Mouse (Mus musculus) layer of hippocampus, adult 9-11 months (tissue): ENCODE results near the gene Lrrn3.

Experiments
- DNase-seq: peaks from one replicate; pipeline ENCODE4 v3.0.0; 2022

Lrrn3 gene

DNA sequence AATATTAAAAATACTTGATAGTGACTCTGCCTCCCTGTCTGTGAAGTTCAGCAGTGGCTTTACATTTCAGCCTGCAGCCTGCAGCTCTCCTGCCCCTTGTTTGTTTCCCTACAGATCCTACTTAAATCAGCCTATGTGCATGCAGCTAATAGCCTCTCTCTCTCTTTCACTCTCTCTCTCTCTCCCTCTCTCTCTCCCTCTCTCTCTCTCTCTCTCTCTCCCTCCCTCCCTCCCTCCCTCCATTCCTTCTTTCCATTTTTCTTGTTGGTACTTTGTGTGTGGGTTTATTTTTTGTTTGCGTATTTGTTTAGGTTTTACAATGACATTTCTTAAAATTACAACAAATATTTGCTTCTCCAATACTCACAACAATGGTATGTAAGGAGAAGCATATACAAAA is at the start of gene Lrrn3:
Gene Lrrn3 (minus strand): TSS at position 101 of the 400 bp plus-strand sequence.
- no peak for DNase-seq

DNA sequence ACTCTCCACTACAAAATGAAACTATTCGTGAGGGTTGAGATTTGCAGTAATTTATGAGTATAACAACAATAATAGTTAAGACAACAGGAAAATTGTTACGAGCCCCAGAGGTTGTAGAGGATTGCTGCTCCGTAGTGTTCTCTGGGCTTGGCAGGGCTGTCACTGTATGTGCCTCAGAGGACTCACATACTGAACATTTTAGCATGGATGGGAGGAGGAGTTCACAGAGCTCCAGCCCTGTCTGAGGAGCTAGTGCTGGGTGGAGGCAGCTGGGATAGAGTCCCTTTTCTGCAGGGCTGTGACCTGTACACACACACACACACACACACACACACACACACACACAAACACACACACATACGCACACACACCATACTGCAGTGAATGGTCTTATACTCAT is 42.2 kb upstream of the Lrrn3 start:
- no peak for DNase-seq

DNA sequence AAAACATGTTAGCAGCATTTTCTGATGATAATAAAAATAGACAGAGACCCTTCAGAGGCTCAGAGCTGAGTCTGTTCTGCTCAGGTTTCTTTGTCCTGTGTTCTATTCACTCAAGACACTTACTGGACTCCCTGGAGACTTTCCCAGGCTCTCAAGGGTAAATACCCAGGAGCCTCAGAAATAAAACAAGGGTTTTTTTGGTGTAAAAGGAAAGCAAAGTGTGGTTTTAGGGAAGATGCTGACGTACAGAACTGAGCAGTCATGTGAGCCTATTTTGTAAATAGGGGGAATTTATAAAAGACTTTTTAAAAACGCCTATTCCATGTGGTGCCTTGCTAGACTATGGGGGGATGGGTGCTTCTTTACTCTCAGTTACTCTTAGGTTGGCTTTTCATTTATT is 40.5 kb upstream of the Lrrn3 start:
- DNase-seq = no peak

DNA sequence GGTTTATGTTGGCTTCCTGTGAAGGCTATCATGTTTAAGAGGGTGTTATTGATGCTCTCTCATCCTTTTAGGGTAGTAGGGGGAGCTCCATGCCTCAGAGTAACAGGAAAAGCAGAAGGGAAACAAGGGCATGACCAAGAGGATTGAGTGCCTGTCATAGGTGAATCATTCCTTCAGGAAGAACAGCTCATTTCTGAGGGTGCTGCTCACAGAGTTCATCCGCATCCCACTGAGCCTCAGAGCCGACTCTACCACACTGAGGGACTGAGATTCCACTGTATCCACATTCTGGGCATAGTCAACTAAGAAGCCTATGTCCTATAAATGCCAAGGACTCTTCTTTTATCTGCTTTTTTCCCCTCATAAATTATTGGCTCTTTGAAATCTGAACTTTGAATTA is 35.4 kb upstream of the Lrrn3 start:
- no peak for DNase-seq

DNA sequence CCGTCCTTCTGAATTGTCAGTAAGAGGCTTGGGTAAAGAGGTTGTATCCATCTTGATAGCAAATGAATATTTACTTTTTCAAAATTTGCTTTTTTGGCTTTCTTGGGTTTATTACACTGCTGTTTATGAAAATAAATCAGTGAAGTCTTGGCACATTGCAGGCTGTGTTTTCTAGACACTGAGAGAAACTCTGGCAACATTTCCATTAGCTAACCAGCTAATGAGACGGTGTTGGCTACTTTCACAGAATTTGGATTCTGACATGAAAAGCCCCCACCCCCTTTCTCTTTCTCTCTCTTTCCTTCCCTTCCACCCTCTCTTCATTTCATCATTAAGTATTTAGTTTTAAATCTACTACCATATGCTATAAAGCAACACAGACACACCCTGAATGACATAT is 34.1 kb upstream of the Lrrn3 start:
- no peak for DNase-seq

DNA sequence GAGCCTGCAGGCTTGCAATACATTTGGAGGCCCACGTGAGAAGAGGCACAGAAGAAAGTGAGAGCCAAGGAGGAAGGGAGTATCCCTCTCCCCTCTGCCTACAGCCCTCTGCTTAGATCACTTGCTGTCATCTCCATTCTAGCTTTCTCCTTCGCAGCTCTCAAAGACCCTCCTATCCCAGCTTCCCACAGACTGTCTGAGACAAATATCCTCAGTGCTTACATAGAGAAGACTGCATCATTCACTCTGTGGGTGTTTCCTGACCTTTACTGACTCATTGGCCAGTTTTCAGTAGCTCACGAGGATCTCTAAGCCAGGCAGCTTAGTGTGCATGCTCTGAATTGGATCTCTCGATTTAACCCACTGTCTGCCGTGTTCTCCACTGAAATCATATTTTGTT is 32.7 kb upstream of the Lrrn3 start:
- DNase-seq = no peak

DNA sequence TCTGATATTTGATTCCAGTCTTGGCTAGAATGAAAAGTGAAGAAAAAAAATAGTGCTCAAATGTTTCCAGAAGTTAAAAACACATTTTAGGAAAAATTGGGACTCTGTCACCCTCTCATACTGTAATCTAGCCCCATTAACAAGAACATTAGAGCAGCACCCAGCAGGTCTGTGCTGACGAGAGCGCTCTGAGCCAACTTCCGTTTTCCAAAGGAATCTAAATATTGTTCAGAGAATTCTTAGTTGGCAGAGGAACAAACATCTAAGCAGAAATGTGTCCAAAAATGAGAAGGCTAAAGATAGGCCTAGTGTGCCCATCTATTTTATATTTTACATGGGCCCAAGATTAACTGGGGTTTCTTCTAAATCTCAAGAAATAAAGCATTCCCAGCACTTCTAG is 24.4 kb upstream of the Lrrn3 start:
- no peak for DNase-seq

DNA sequence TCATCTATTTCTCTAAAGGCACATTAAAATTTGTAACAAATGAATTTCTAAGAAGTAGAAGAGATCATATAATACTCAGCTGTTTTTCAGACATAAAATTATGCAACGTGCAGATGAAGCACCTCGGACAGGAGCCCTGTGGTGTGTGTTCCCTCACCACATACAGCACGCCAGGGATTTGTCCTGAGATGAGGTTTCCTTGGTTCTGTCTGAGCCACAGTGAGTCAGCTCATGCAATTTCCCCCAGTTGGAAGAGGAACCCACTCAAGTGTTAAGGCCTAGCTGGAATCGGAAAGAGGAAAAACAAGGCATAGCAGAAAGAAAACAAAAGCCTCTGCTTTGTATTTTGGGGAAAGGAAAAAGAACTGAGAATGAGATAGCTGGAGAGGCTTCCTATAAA is 22.4 kb upstream of the Lrrn3 start:
- DNase-seq = no peak

DNA sequence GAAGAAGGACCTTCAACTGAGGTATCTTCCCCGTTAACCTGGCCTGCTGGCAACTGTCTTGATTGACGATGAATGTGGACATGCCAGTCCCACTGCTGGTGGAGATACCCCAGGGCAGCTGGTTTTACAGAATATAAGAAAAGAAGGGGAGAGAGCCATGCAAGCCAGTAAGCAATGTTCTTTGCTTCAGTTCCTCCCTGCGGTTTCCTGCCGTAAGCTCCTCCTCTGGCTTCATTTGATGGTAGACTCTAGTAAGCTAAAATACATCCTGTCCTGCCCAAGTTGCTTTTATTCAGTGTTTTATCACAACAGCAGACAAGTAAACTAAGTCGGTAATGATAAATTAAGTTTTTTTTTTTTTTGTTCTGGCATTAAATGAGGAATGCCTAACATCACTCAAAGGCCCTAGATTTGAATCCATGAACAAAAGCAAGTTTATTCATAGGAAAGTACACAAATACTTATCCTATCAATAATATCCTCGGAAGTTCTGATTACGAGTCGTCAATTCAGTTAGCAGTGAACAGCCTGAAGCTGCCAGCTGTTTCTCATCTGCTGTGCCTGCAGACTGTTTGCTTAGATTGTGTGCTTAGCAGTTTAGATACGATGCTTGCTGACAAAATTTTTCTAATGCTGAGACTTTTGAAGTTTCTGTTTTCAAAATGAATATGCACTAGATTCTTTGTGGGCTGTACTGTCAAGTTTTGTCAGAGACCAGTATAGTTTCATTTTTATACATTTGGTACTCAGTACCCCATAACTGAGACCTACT is 14.0 kb upstream of the Lrrn3 start:
- DNase-seq = no peak

DNA sequence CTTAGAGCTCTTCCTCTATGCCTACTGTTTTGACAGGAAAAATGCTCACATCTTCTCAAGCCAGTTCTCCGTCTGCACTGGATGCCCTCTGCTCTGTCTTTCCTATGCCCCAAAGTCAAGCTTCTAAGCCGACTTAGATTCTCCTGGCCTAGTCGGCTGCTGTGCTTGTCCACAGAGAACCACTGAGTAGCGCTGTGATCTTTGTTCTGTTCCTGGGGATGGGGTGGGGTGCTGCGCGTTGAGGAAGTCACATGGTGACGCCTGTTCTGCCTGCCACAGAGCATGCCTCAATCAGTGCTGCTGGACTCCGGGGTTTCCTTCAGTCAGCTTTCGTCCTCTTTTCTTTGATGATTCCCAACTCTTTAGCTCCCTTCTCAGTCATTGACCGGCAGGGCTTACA is 8.4 kb upstream of the Lrrn3 start:
- peak; percentile 20 for DNase-seq

DNA sequence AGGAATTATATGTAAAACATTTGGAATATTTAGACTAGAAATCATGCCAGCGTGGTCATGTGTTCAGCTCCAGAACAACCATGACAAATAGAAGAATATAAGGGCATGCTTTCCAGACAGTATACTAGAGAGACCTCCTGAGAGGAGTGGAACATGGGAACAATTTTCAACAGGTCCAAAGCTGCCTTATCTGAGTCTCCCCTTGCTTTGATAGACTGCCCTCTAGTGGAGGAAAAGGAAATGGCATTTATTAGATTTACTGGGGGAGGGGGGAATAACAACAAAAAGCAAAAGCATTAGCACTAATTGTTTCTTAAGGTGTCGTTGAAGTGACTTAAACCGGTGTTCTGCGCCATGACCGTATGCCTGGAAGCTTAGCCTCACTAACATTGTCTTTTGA is 774 bp upstream of the Lrrn3 start:
- no peak for DNase-seq

DNA sequence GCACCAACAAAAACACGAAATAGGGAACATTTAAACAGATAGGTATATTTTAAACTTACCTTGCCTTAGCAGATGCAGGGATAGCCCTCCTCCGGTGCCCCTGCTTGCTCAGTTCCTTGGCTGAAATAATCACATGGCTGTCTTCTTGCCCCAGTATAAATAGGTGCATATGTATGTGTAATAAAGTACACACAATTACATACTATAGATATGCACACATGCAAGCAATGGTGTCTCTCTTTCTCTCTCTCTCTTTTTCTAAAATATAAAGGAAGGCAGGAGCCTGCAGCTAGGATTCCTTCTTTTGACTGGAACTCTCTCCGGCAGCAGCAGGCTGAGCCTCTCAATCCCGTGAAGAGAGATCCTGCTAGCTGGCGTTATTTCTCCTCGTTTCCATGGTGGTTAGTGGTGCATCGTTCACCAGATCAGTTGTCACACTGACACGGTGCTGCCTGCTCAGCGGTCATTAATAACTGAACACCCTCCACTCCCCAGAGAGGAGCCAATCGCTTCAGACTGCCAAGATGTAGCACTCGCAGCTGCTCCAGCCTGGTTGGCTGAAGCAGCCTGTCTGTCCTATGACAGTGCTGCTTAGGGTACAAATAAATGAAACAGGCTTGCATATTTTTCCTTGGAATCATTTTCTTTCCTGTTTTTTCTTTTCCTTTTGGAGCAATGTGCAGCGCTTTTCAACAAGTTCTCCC is 567 bp downstream of the Lrrn3 start:
- peak; percentile 90 for DNase-seq

DNA sequence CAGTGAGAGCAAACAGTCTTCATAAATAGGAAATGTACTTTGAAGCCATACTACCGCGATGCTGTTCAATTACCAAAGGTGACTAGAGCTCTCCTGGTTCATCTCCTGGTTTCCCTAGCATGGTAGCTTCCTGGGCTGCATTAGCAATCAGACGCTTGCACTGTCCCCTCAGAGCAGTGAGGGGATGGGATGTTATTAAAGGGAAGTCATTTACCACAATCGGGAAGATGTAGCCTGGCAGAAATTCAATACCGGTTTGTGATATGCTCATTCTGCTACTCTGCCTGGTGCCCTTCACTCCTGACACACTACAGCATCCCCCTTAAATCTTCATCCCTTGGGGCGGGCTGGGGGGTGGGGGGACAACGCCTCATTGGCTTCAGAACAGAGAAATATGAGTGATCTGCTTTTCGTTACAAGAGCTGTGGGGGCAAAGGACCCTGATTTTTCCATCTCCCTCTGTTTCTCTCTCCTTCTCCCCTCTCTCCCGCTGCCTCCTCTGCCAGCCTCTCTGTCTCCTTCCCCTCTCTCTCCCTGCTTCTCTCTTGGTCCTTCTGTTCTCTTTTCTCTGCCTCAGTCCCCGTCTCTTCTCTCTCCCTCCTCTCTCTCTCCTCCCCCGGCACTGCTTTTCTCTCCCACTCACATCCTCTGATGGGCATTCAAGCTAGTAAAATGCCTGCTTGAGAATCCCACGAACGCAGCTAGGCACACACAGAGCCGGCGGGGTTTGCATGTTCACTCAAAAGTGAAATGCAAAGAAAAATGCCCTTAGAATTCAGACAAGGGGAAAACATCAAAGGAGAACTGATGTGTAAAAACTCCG is 1.3 kb downstream of the Lrrn3 start:
- peak; percentile 59 for DNase-seq

DNA sequence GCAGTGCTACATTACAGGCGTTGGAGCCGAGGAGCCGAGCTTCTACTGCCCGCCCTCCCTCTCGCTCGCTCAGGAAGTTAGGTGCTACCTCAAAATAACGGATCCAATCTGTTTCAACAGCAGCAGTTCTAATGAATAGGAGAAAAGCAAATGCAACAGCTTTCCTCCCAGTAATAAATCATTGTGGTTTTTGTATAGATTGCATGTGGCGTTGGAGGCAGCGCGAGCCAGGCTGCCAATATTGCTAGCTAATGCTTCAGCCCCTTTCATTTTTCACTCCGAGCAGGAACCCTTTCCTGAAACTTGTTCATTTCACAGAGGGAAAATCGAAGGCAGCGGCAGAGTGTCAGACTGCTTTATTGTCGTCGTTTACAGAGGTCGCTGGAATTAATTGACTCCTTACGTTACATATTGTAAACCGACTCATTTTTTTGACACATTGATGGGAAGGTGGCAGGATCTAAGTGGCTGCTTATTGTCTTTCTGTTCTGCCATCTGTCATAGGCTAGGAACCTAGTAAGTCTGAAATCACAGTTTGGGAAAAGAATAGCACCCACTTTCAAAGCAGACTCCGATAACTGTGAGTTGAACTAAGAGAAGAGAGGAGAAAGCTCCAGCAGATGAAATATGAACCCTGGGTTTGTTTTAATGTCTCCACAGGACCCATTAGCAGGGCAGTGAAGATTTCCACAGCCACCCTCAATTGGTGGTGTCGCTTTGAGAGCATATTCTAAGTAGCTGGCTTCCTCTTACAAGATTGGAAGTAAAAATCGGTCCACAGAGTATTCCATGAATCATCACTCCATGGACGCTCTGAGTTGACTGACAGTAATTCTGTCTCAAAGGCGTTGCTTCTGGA is 2.4 kb downstream of the Lrrn3 start:
- DNase-seq = peak; percentile 13

DNA sequence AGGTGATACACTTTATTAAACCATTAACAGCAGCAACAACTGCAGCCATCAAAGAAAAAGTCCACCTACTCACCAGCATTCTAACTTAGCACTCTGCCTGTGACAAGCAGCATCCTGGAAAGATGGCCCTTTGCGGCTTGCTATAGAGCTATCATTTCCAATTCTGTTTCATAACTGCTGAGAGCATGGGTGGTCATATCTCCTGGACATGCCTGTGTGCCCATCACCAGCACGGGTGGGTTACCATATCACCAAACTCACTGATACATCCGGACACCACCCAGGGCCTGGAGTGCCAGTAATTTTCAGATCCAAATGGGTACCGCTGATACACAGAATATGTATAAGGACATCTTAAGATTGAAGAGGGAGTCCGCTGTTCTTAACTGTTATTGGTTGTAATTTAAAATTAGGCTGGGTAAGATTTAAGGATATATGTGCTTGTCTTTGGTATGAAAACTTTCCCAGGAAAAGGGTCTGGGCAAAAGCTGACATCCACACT is 3.1 kb downstream of the Lrrn3 start:
- no peak for DNase-seq

DNA sequence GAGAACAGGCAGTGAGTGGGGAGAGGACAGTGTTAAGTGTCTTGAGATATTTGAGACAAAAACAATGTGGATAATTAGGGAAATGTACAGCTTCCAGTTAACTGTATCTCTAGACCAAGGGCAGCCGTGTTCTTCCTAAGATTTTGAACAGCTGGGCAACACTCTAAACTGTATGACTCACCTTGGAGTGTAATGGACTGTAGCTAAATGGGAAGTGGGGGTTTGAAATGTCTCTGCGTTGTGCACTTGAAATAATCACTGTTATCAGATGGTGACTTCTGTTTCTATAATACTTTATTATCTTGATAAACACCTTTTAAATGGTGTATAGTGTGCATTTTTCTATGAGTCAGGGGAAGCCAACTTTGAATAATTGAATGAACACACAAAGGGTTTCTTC is 4.7 kb downstream of the Lrrn3 start:
- no peak for DNase-seq

DNA sequence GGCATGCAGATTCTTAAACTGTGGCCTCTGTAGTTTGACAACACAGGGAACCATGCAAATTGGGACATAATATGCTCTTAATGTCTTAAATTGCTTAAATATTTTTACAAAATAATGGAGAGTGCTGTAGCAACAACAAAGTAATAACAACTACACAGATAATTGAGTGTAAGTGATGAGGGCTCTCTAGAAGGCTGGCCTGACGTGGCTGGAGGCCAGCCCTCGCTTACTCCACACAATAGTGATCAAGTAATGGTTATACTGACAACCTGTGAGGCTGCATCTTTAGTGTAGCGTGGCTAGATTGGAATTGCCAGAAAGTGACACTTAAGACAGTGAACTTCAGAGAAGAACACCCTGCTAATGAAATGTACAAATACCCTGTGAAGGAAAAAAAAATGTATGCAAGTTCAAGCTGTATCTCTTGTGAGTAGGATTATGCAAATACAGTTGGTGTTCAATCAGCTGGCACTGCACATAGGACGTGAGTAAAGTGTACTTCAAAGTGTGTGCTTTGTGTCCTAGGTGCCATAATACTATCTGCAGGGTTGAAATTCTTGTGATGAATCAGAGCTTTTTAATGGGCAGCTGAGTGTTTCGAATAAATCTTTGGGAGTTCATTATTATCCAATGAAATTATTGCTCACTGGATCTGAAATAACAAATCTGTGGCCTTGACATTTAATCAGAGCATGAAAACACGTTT is 17.0 kb downstream of the Lrrn3 start:
- no peak for DNase-seq

DNA sequence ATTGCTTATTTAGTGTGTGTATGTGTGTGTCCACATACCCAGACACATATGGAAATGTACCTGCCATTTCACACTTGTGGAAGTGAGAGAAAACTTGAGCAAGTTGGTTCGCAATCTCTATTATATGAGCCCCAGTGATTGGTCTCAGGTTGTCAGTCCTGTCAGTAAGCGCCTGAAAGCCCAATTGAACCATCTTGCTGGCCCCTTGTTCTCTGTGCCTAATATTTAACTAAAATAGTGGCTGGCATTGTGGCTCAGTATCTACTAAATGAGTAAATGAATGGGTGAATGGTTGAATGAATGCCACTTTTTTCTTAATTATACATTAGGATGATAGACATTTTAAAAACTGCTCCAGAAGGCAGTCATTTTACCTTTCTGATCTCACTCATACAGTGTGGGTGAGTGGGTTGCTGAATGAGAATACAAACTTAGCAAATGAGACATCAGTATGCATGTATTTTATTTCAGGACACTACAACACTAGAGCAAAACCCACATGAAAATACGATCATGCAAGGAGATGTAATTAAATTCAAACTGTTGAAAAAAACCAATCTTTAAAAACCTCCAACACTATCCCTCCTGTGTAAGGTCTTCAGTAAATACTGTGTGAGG is 17.7 kb downstream of the Lrrn3 start:
- DNase-seq = no peak

DNA sequence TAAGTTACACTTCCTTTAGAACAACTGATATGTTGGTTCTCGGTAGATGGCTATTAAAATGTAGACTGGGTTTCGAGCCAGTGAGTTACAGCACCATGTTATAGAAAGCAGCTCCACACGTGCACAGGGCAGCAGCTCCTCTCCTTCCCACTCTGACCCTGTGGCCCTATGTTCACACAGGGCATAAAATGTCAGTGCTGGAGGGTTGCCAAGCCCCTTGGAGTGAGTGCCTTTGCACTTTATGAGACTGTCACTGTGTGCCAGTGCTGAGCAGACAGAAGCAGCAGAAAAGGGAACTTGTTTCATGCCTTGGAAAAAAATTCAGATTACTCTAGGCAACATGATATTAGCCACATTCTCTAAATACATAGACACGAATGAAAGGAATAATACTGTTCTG is 47.8 kb downstream of the Lrrn3 start:
- no peak for DNase-seq

DNA sequence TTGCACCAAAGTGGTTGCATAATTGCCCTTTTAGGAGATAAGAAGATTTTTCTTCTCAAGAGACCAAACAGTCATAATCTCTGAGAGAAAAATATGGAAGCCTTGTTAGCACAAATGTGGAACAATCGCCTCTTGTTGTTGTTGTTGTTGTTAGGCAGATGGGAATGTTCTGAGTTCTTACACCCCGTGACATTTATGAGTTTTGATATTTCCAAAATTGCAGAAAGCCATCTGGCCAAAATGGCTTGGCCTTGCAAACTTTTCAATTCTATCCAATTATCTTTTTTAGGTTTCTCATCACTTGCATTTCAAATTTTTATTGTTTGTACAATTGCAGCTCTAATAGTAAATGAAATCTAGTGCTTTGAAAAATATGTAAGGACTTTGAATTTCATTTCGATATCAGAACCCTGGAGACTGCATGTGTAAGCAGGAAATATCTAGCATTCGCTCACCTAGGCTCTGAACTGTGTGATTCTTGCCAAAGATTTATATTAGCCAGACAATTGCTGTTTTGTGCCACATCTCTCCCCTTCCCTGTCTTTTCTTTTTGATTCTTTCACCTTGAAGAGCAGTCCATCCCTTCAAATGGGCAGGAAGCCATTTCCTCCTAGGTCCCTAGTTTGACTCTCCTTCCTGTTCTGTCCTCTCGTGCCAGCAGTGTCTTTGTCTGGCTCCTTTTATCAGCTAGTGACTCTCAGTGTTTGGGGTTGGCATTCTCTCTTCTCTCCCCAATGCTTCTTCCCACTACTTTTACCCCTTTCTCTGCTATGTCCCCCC is 49.8 kb downstream of the Lrrn3 start:
- peak; percentile 23 for DNase-seq

DNA sequence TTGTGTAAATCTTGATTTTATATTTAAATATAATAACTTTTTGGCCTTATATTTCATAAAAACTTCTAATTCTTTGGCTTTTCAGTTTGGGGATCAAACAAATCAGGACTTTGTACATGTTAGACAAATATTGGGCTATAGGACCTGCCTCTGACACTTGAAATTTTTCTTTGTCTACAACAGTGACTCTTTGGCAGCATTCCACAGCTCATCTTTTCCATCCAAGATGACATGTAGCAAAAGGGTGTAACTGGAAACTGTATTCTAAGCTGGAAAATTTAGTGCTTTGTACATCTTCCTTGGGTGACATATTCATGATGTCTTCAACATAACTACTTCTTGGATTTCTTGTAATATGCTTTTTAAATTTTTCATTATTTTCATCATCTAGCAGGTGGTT is 57.4 kb downstream of the Lrrn3 start:
- DNase-seq = no peak
